Mouse (Mus musculus) lung, adult 2 months (tissue): ENCODE data around the gene Mllt3. TPM values are rescaled to one million over a fixed set of nuclear protein-coding genes. Genes with fewer than 3 reads are reported as not detected.

Experiments used
- DNase-seq: peaks from one replicate; pipeline ENCODE4 v3.0.0; 2022
- H3K4me1 ChIP-seq: fragments of 200-500 bp; 2 replicates; pipeline ENCODE4 v1.6.1; 2011; ENCODE audit warnings: low read length; ENCODE audit not compliant: control insufficient read depth, insufficient read depth
- H3K4me3 ChIP-seq: fragments of 200-500 bp; replicated peaks from 2 replicates; pipeline ENCODE3; 2011; ENCODE audit warnings: low read depth, mild to moderate bottlenecking, control low read depth, low read length; ENCODE audit errors: extremely low read depth
- CTCF ChIP-seq: fragments of 200-500 bp; IDR thresholded peaks from 2 replicates; pipeline ENCODE4 v1.5.1; 2011; ENCODE audit warnings: mild to moderate bottlenecking, low read length, control low read depth; ENCODE audit not compliant: insufficient read depth
- POLR2A ChIP-seq: fragments of 200-500 bp; IDR thresholded peaks from 2 replicates; pipeline ENCODE4 v1.6.1; 2011; ENCODE audit warnings: low read depth, mild to moderate bottlenecking, control low read depth, low read length, borderline replicate concordance; ENCODE audit errors: extremely low read depth
- WGBS: fragments of 180-500 bp; shearing (Covaris S2); methylation state at CpG from one replicate; pipeline ENCODE4 v1.1.7; 2018; 5-methylcytosine and 5-hydroxymethylcytosine counted together
- polyA plus RNA-seq: library from polyadenylated mRNA; depleted of rRNA; stranded (reverse); fragments of >200 nt; gene quantifications from 2 replicates; pipeline ENCODE4 v1.2.3, GENCODE M21; 2012

Mllt3 gene
- polyA plus RNA-seq, 1 experiment = 8.5 TPM

- H3K4me3 ChIP-seq = no peak overlapping the region
- H3K4me1 ChIP-seq = peaks cover 6% of the 10 kb centered on the region
- TF ChIP-seq POLR2A (no peak), CTCF (no peak)
- 22% methylated on average over 3 of the region's 3 CpGs for WGBS
- DNase-seq = no peak
Observed at GRCm38 (mm10) chr4:87823623-87824022, 209.5 kb downstream of the Mllt3 start.

- Histone ChIP-seq H3K4me1 (peaks cover 6% of the 10 kb centered on the region), H3K4me3 (no peak overlapping the region)
- 19% methylated on average over 6 of the region's 6 CpGs for WGBS
- TF ChIP-seq POLR2A (no peak), CTCF (no peak)
- no peak for DNase-seq
Observed at GRCm38 (mm10) chr4:87823191-87823590, 210.0 kb downstream of the Mllt3 start.

- H3K4me3 ChIP-seq = no peak overlapping the region
- no peak for TF ChIP-seq POLR2A
- no peak for TF ChIP-seq CTCF
- 67% methylated on average over 3 of the region's 3 CpGs for WGBS
- peaks cover 6% of the 10 kb centered on the region for H3K4me1 ChIP-seq
- DNase-seq = no peak
Observed at GRCm38 (mm10) chr4:87820911-87821310, 212.3 kb downstream of the Mllt3 start.

- WGBS = 70% methylated on average over 9 of the region's 9 CpGs
- TF ChIP-seq CTCF (no peak), POLR2A (no peak)
Observed at GRCm38 (mm10) chr4:87819182-87819581, 214.0 kb downstream of the Mllt3 start.

GRCm38 (mm10) chr4:87818276-87818675 lies 214.9 kb downstream of the Mllt3 start:
- no peak overlapping the region for H3K4me3 ChIP-seq
- 75% methylated on average over 1 of the region's 1 CpGs for WGBS
- TF ChIP-seq POLR2A (no peak), CTCF (no peak)
- DNase-seq = no peak
- peaks cover 2% of the 10 kb centered on the region; the same call in 1 of the 2 replicates for H3K4me1 ChIP-seq

More at GRCm38 (mm10) chr4:87819182-87819581, 214.0 kb downstream of the Mllt3 start:
- Histone ChIP-seq H3K4me3 (no peak overlapping the region), H3K4me1 (peaks cover 6% of the 10 kb centered on the region)
- DNase-seq = no peak

GRCm38 (mm10) chr4:87815465-87816108 lies 217.6 kb downstream of the Mllt3 start:
- H3K4me1 ChIP-seq = no peaks in the 10 kb centered on the region
- TF ChIP-seq POLR2A (no peak), CTCF (no peak)
- no peak overlapping the region for H3K4me3 ChIP-seq
- no peak for DNase-seq
- 78% methylated on average over 7 of the region's 7 CpGs for WGBS

- WGBS = 89% methylated on average over 2 of the region's 2 CpGs
- no peak for DNase-seq
- H3K4me1 ChIP-seq = no peaks in the 10 kb centered on the region; the same call in 1 of the 2 replicates
- no peak for TF ChIP-seq POLR2A
- no peak for TF ChIP-seq CTCF
- no peak overlapping the region for H3K4me3 ChIP-seq
Observed at GRCm38 (mm10) chr4:87811899-87812298, 221.3 kb downstream of the Mllt3 start.

- no peak for DNase-seq
- Histone ChIP-seq H3K4me1 (no peaks in the 10 kb centered on the region; the same call in 1 of the 2 replicates), H3K4me3 (no peak overlapping the region)
- WGBS = 37% methylated on average over 6 of the region's 6 CpGs
- TF ChIP-seq POLR2A (no peak), CTCF (no peak)
Observed at GRCm38 (mm10) chr4:87806196-87806987, 226.8 kb downstream of the Mllt3 start.

GRCm38 (mm10) chr4:87804576-87804975 lies 228.6 kb downstream of the Mllt3 start:
- WGBS = 62% methylated on average over 3 of the region's 3 CpGs
- H3K4me3 ChIP-seq = no peak overlapping the region
- DNase-seq = no peak
- no peaks in the 10 kb centered on the region; the same call in 1 of the 2 replicates for H3K4me1 ChIP-seq
- TF ChIP-seq POLR2A (no peak), CTCF (no peak)
